Mouse (Mus musculus) CH12.LX (cell line): ENCODE data around the gene Pde4d. TPM values are rescaled to one million over a fixed set of nuclear protein-coding genes. Genes with fewer than 3 reads are reported as not detected.

Experiments used
- DNase-seq: peaks from one replicate; pipeline ENCODE4 v3.0.0-alpha.2; 2013; ENCODE audit errors: extremely low read depth
- H3K27ac ChIP-seq: 2 replicates; pipeline ENCODE4 v1.5.1; 2012; ENCODE audit warnings: low read depth, mild to moderate bottlenecking, control low read depth, moderate library complexity; ENCODE audit not compliant: insufficient read depth
- H3K27me3 ChIP-seq: replicated peaks from 2 replicates; pipeline ENCODE3; 2012; ENCODE audit warnings: inconsistent platforms
- H3K36me3 ChIP-seq, 2 experiments: replicated peaks in 1 of 2; 2 replicates each; pipeline versions ENCODE3 to v1.6.1; 2012; ENCODE audit warnings: inconsistent platforms in 1 of 2, low read length in 1 of 2, mild to moderate bottlenecking in 1 of 2, mixed read lengths in 1 of 2, moderate library complexity in 1 of 2; ENCODE audit not compliant: control insufficient read depth in 1 of 2, insufficient read depth in 1 of 2
- H3K4me1 ChIP-seq, 2 experiments: 2 replicates each; pipeline ENCODE4 v1.6.1; 2012; ENCODE audit warnings: inconsistent platforms in 1 of 2, moderate library complexity in 1 of 2; ENCODE audit not compliant: insufficient read depth in 2 of 2, control insufficient read depth in 1 of 2
- H3K4me2 ChIP-seq: 2 replicates; pipeline ENCODE4 v1.6.1; 2012; ENCODE audit warnings: low read depth, mild to moderate bottlenecking, control low read depth; ENCODE audit not compliant: poor library complexity, insufficient read depth, severe bottlenecking
- H3K4me3 ChIP-seq, 3 experiments: fragments of 150-350 bp in 1 of 3; sonication (generic) in 1 of 3; replicated peaks in 1 of 3; 2 replicates each; pipeline versions ENCODE3 to v1.5.1; 2011 to 2012; ENCODE audit warnings: low read depth in 2 of 3, low read length in 2 of 3, mild to moderate bottlenecking in 2 of 3, moderate library complexity in 2 of 3, control low read depth in 1 of 3, improper control_type of control experiment in 1 of 3, inconsistent platforms in 1 of 3, mixed read lengths in 1 of 3; ENCODE audit not compliant: poor library complexity in 1 of 3
- H3K79me2 ChIP-seq: replicated peaks from 2 replicates; pipeline ENCODE4 v1.6.1; 2012; ENCODE audit warnings: mild to moderate bottlenecking, moderate library complexity; ENCODE audit not compliant: control insufficient read depth, poor library complexity, insufficient read depth, severe bottlenecking; ENCODE audit errors: extremely low read depth
- H3K9ac ChIP-seq: 2 replicates; pipeline ENCODE4 v1.6.1; 2012; ENCODE audit warnings: low read depth, mild to moderate bottlenecking, control low read depth, moderate library complexity; ENCODE audit not compliant: insufficient read depth
- H3K9me3 ChIP-seq: replicated peaks from 2 replicates; pipeline ENCODE3; 2012; ENCODE audit warnings: low read length, inconsistent platforms, mixed read lengths
- CHD1 ChIP-seq: IDR thresholded peaks from 2 replicates; pipeline ENCODE4 v1.6.1; 2012; ENCODE audit warnings: low read depth, low read length, improper control_type of control experiment, inconsistent platforms
- GABPA ChIP-seq: IDR thresholded peaks from 2 replicates; pipeline ENCODE4 v1.6.1; 2012; ENCODE audit warnings: low read depth, low read length, improper control_type of control experiment, inconsistent platforms; ENCODE audit not compliant: insufficient replicate concordance
- JUND ChIP-seq: conservative IDR thresholded peaks from 2 replicates; pipeline ENCODE4 v1.6.1; 2011; ENCODE audit warnings: low read depth, low read length, improper control_type of control experiment
- KAT2A ChIP-seq: IDR thresholded peaks from 2 replicates; pipeline ENCODE4 v1.6.1; 2012; ENCODE audit warnings: low read length, improper control_type of control experiment, inconsistent platforms; ENCODE audit not compliant: insufficient replicate concordance
- MAFK ChIP-seq: IDR thresholded peaks from 2 replicates; pipeline ENCODE4 v1.6.1; 2011; ENCODE audit warnings: low read length, improper control_type of control experiment; ENCODE audit not compliant: insufficient replicate concordance
- MAZ ChIP-seq: IDR thresholded peaks from 2 replicates; pipeline ENCODE4 v1.6.1; 2012; ENCODE audit warnings: low read depth, mild to moderate bottlenecking, inconsistent platforms, low read length, improper control_type of control experiment, moderate library complexity
- MEF2A ChIP-seq: IDR thresholded peaks from 2 replicates; pipeline ENCODE4 v1.6.1; 2014; ENCODE audit warnings: low read depth, mild to moderate bottlenecking, inconsistent platforms, low read length, improper control_type of control experiment, borderline replicate concordance
- NELFE ChIP-seq: IDR thresholded peaks from 2 replicates; pipeline ENCODE4 v1.6.1; 2011; ENCODE audit warnings: low read depth, low read length, improper control_type of control experiment
- POLR2A ChIP-seq: IDR thresholded peaks from 2 replicates; pipeline ENCODE4 v1.6.1; 2011; ENCODE audit warnings: low read depth, mild to moderate bottlenecking, improper control_type of control experiment, low read length
- RCOR1 ChIP-seq: conservative IDR thresholded peaks from 2 replicates; pipeline ENCODE4 v1.6.1; 2012; ENCODE audit warnings: low read depth, mild to moderate bottlenecking, inconsistent platforms, low read length, improper control_type of control experiment
- TBP ChIP-seq: conservative IDR thresholded peaks from 2 replicates; pipeline ENCODE4 v1.6.1; 2011; ENCODE audit warnings: low read depth, low read length, improper control_type of control experiment
- ZKSCAN1 ChIP-seq: IDR thresholded peaks from 2 replicates; pipeline ENCODE4 v1.6.1; 2012; ENCODE audit warnings: low read depth, inconsistent platforms, low read length, improper control_type of control experiment, borderline replicate concordance
- ZNF384 ChIP-seq: IDR thresholded peaks from 2 replicates; pipeline ENCODE4 v1.6.1; 2012; ENCODE audit warnings: low read depth, low read length, improper control_type of control experiment, inconsistent platforms
- dilution Hi-C: fragments of 300-500 bp; cut with MboI; formaldehyde crosslinking; loops from 2 replicates; pipeline ENCODE4 v1.14.3; 2020; ENCODE audit warnings: low sequenced_read_pairs; ENCODE audit not compliant: extremely low pct_unique_long_range_greater_than_20kb, extremely low pct_ligation_motif_present
- in situ Hi-C: fragments of 300-500 bp; cut with MboI; formaldehyde crosslinking; loops from 3 replicates; pipeline ENCODE4 v1.14.3; 2019; ENCODE audit warnings: low sequenced_read_pairs, low pct_ligation_motif_present, low pct_unique_long_range_greater_than_20kb, mixed read lengths
- polyA plus RNA-seq: library from polyadenylated mRNA; unstranded; fragments of >175 nt; gene quantifications from 2 replicates; pipeline ENCODE4 v1.2.1, GENCODE M21; 2012; ENCODE audit warnings: low read depth; ENCODE audit not compliant: insufficient read length
- total RNA-seq, 2 experiments: library from RNA; depleted of rRNA; stranded (reverse); fragments of 300-350 nt in 1 of 2; fragments of >200 nt in 1 of 2; gene quantifications; 2 replicates each; pipeline ENCODE4 v1.2.3; 2012 to 2014

The Pde4d gene
- total and polyA plus RNA-seq, 3 experiments = not detected

DNA sequence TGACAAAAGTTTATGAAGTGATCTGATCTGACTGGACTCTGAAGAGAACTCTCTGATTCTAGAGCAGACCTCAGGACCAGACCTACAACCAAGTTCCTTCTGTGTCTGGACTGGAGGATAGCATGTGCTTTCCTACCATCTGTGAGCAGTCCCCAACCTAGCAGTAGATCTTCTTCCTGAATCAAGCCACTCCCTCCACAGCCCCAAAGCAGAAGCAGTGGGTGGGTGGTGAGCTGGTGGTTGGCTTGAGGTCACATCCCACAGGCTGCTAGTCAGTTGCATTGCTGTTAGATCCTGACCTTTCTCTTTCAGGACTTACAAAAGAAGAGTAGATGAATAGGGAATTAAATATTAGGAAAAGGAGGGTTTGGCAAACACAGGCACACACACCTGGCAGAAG lies 16.0 kb downstream of the Pde4d start:
- Histone ChIP-seq H3K9ac (no peak overlapping the region), H3K36me3 (no peaks in the 10 kb centered on the region), H3K27ac (no peak overlapping the region)
- DNase-seq = no peak
- TF ChIP-seq KAT2A (no peak), JUND (no peak), RCOR1 (no peak), ZKSCAN1 (no peak), ZNF384 (no peak), GABPA (no peak), TBP (no peak), MAFK (no peak), MAZ (no peak), CHD1 (no peak), POLR2A (no peak)
- TF ChIP-seq, all 38 proteins: peak for 0
- Histone ChIP-seq H3K4me3 (no peak overlapping the region), H3K9me3 (no peaks in the 10 kb centered on the region), H3K79me2 (no peaks in the 10 kb centered on the region), H3K27me3 (no peaks in the 10 kb centered on the region), H3K4me1 (peaks cover 0 to 9% of the 10 kb centered on the region in 2 experiments; a peak in 1 of 4 replicates), H3K4me2 (no peak overlapping the region)
- dilution Hi-C loops (no loop called here), in situ Hi-C loops (no loop called here)

DNA sequence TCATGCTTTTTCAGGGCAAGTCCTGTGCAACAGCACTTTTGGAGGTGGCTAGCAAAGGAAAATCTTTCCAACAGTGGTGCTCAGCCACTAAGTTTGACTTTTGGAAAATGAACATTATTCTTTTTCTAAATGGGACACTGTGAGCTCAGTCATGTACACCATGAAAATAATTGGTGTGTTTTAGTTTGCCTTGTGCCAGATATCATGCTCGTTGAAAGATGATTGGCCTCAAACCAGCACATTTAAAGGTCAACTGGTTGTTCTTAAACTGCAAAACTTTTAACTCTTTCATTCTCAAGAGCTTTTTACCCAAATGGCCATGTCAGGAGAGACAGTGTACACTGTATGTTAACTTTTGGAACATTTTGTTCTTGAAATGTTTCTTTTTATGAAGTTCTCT lies 17.3 kb downstream of the Pde4d start:
- H3K4me2 ChIP-seq = no peak overlapping the region
- H3K79me2 ChIP-seq = no peaks in the 10 kb centered on the region
- no peak overlapping the region for H3K27ac ChIP-seq
- dilution Hi-C loops = no loop called here
- H3K27me3 ChIP-seq = no peaks in the 10 kb centered on the region
- H3K4me3 ChIP-seq = no peak overlapping the region
- no peak for TF ChIP-seq NELFE
- no peak for TF ChIP-seq ZNF384
- in situ Hi-C loops = no loop called here
- H3K9ac ChIP-seq = no peak overlapping the region
- no peak for DNase-seq
- H3K36me3 ChIP-seq = no peaks in the 10 kb centered on the region
- peaks cover 0 to 9% of the 10 kb centered on the region in 2 experiments; a peak in 1 of 4 replicates for H3K4me1 ChIP-seq
- H3K9me3 ChIP-seq = no peaks in the 10 kb centered on the region

- no peaks in the 10 kb centered on the region for H3K27me3 ChIP-seq
- no peak overlapping the region for H3K4me2 ChIP-seq
- DNase-seq = no peak
- H3K27ac ChIP-seq = no peak overlapping the region
- H3K9me3 ChIP-seq = no peaks in the 10 kb centered on the region
- peaks cover 7 to 9% of the 10 kb centered on the region in 2 experiments for H3K4me1 ChIP-seq
- no peak overlapping the region for H3K9ac ChIP-seq
- no peaks in the 10 kb centered on the region for H3K36me3 ChIP-seq
- dilution Hi-C loops (no loop called here), in situ Hi-C loops (loop anchor here (10.0 kb wide), 1 partner anchor 64 kb away; no protein-coding TSS in a partner anchor)
- TF ChIP-seq TBP (no peak), JUND (no peak), GABPA (no peak), CHD1 (no peak), MEF2A (no peak)
- H3K79me2 ChIP-seq = no peaks in the 10 kb centered on the region
- no peak overlapping the region for H3K4me3 ChIP-seq
These were observed 30.7 kb downstream of the Pde4d start for GRCm38 (mm10) chr13:108480451-108480850.
